10 mouse cellular contexts compared by ENCODE assay signal in the genomic region with DNA sequence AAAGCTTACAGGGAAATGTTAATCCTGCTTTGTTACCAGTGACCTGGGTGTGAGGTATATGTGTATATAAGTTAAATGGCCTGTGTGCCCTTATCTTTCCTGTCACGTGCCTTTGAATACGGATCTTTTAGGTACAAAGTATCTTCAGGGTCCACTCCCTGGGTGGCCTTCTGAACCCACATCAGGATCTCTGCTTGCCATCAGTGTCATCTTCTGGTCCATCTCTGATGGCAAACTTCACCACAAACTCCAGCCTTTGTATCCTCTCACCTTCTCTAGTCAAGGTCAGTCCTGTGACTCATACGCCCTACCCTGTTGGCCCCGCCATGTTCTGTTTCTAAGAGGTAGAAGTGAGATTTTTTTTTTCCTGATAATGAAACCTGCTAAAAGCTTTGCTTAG. TPM values are rescaled to one million over a fixed set of nuclear protein-coding genes. Genes with fewer than 3 reads are reported as not detected.
DNase-seq lines count a peak whose midpoint lies in the region; ATAC-seq lines count a peak whose summit lies in the region.
"Had no signal": no experiment of that assay in that cellular context is flagged by ENCODE, and none has a peak within 500 bp of the region (broad histone marks: within the 10 kb centered on the region; RNA-seq: fewer than 3 reads in every experiment).

A gene (plus strand): TSS at position 301 of the 400 bp plus-strand sequence.

- H3K36me3 ChIP-seq in limb, embryonic 13.5 days = no peaks in the 10 kb centered on the region

- peak; percentile 4 for DNase-seq in heart, adult 11 months
- DNase-seq in heart, adult 9 months (ENCODE audit: low spot score in 2 of 2) = no peak
- DNase-seq in ZHBTc4 (ENCODE audit: low read depth, low spot score) = peak; percentile 26
- no peak for DNase-seq in gastrocnemius, postnatal 4 days (ENCODE audit: low spot score in 2 of 2)
- DNase-seq in cerebellum, postnatal 36 days = no peak
- no peak for DNase-seq in left cerebral cortex, postnatal 25 days (ENCODE audit: low spot score in 2 of 2)
- DNase-seq in layer of hippocampus, adult 18-20 months (ENCODE audit: low spot score in 2 of 2) = no peak
- DNase-seq: cerebellum, postnatal 25 days; spleen, adult 18-20 months had no signal

- no peaks in the 10 kb centered on the region for H3K27me3 ChIP-seq in limb, embryonic 13.5 days

- no peaks in the 10 kb centered on the region for H3K9me3 ChIP-seq in limb, embryonic 13.5 days

- no peak for ATAC-seq in limb, embryonic 13.5 days (ENCODE audit: low FRiP score, low read depth)

- H3K4me2 ChIP-seq in limb, embryonic 13.5 days (replicated peaks) = no peak within 1 kb of the TSS

- H3K4me3 ChIP-seq in limb, embryonic 13.5 days = no peak within 1 kb of the TSS

- intact Hi-C loops in left cerebral cortex, postnatal 25 days (cut with DNase I) = no loop called here

- no peaks in the 10 kb centered on the region for H3K4me1 ChIP-seq in limb, embryonic 13.5 days

- 91% methylated on average over 4 of the region's 4 CpGs for WGBS in limb, embryonic 13.5 days

- no peak within 1 kb of the TSS for H3K9ac ChIP-seq in limb, embryonic 13.5 days

- no peak within 1 kb of the TSS for H3K27ac ChIP-seq in limb, embryonic 13.5 days

RNA-seq across cellular contexts. Expression of the gene that starts here (rescaled TPM):
- total RNA-seq in gastrocnemius, postnatal 4 days (2021) = 10 to 100 TPM; 15.8 to 17.4 TPM
- polyA plus RNA-seq in limb, embryonic 13.5 days (2015; fragmentation: Nextera tagmentation; extraction: Ambion mirVana) = 15.7 and 16.6 TPM in 2 replicates
- 1 to 10 TPM; 4.8 to 4.9 TPM for total RNA-seq in left cerebral cortex, postnatal 25 days (2021)
- total RNA-seq in layer of hippocampus, adult 18-20 months (2021) = 1 to 10 TPM; 3.4 to 4.8 TPM

Comparison
In these comparisons a context has a peak if more than half of its experiments do, and no peak if none do; other contexts are left out.
1. DNase-seq: peak in heart, adult 11 months (single experiment) and ZHBTc4 (single experiment); none in heart, adult 9 months (0 of 2), gastrocnemius, postnatal 4 days (0 of 2), cerebellum, postnatal 36 days (0 of 2), left cerebral cortex, postnatal 25 days (0 of 2) and layer of hippocampus, adult 18-20 months (0 of 2).